Comparison of ENCODE assay signal across 23 mouse cellular contexts in genomic region chr16:5014578-5014977, GRCm38 (mm10). TPM values are rescaled to one million over a fixed set of nuclear protein-coding genes. Genes with fewer than 3 reads are reported as not detected.
DNase-seq lines count a peak whose midpoint lies in the region; ATAC-seq and TF ChIP-seq lines count a peak whose summit lies in the region.
"Had no signal": no experiment of that assay in that cellular context is flagged by ENCODE, and none has a peak within 500 bp of the region (broad histone marks: within the 10 kb centered on the region; RNA-seq: fewer than 3 reads in every experiment).

No protein-coding gene starts in this region.

- TF ChIP-seq CTCF in E14TG2a.4 (conservative IDR thresholded peaks at IDR 0.05; ENCODE audit: low read length): no peak

- 87% methylated on average over 4 of the region's 4 CpGs for WGBS in kidney, embryonic 15.5 days

- H3K27ac ChIP-seq in kidney, embryonic 15.5 days: peak overlapping the region; percentile 10; the same call in 1 of the 2 replicates
- H3K27ac ChIP-seq: embryonic facial prominence, embryonic 12.5 days; macrophage had no signal

- no peak for ATAC-seq in kidney, embryonic 15.5 days (replicated peaks; ENCODE audit: low FRiP score)
- ATAC-seq: activated CD4-positive, CD25-positive, alpha-beta regulatory T cell, adult 4 months had no signal

- no peaks in the 10 kb centered on the region for H3K27me3 ChIP-seq in kidney, embryonic 15.5 days
- peaks cover 6% of the 10 kb centered on the region; the same call in 1 of the 2 replicates for H3K27me3 ChIP-seq in E14TG2a.4 (ENCODE audit: insufficient read depth, low read length)
- H3K27me3 ChIP-seq: embryonic facial prominence, embryonic 12.5 days; hindbrain, embryonic 12.5 days had no signal

- H3K36me3 ChIP-seq in kidney, embryonic 15.5 days: peaks cover 57% of the 10 kb centered on the region
- H3K36me3 ChIP-seq in E14TG2a.4 (ENCODE audit: insufficient read depth, low read length): peaks cover 78% of the 10 kb centered on the region

- no peak overlapping the region for H3K4me2 ChIP-seq in kidney, embryonic 15.5 days
- H3K4me2 ChIP-seq: embryonic facial prominence, embryonic 12.5 days had no signal

- H3K9ac ChIP-seq in kidney, embryonic 15.5 days: no peak overlapping the region
- H3K9ac ChIP-seq: embryonic facial prominence, embryonic 12.5 days; hindbrain, embryonic 12.5 days had no signal

- H3K4me3 ChIP-seq in kidney, embryonic 15.5 days (replicated peaks): no peak overlapping the region
- peak overlapping the region; percentile 13; the same call in 1 of the 2 replicates for H3K4me3 ChIP-seq in E14TG2a.4 (replicated peaks; ENCODE audit: low read length)
- H3K4me3 ChIP-seq: embryonic facial prominence, embryonic 12.5 days; hindbrain, embryonic 12.5 days had no signal

- no peaks in the 10 kb centered on the region for H3K9me3 ChIP-seq in kidney, embryonic 15.5 days (replicated peaks)
- H3K9me3 ChIP-seq in E14TG2a.4 (ENCODE audit: low read length): no peaks in the 10 kb centered on the region
- H3K9me3 ChIP-seq: embryonic facial prominence, embryonic 12.5 days; hindbrain, embryonic 12.5 days had no signal

- DNase-seq in cerebellum, adult 9-10 months: peak; percentile 18
- no peak for DNase-seq in cerebellum, postnatal 36 days
- DNase-seq in kidney, postnatal 10 days: no peak
- peak; percentile 35 for DNase-seq in lung, postnatal 10 days
- no peak for DNase-seq in gastrocnemius, adult 8-10 months (ENCODE audit: low spot score in 2 of 2)
- DNase-seq in adrenal gland, postnatal 25 days: no peak
- DNase-seq: adrenal gland, postnatal 36 days; gastrocnemius, postnatal 25 days; kidney, adult 11 months; kidney, postnatal 36 days; liver; midbrain, embryonic 14.5 days; spleen, adult 18-20 months; thymus, postnatal 14 days had no signal

- peaks cover 20% of the 10 kb centered on the region for H3K4me1 ChIP-seq in kidney, embryonic 15.5 days
- peaks cover 49% of the 10 kb centered on the region for H3K4me1 ChIP-seq in E14TG2a.4 (replicated peaks; ENCODE audit: low read depth, low read length)

RNA-seq across cellular contexts. Expression of gene Rogdi, which starts 1.2 kb away (rescaled TPM):
- 93.5 and 101 TPM in 2 replicates for polyA plus RNA-seq in kidney, embryonic 15.5 days (2015; fragmentation: Nextera tagmentation; extraction: Ambion mirVana)
- 1 to 10 TPM; 4.4 to 7.8 (median 6.0) TPM for total RNA-seq in gastrocnemius, adult 8-10 months (2022)
- total RNA-seq in adrenal gland, postnatal 25 days (2021): 19.9 and 23.8 TPM in 2 replicates

RNA-seq across cellular contexts. Expression of gene Smim22, which starts 7.5 kb away (rescaled TPM):
- polyA plus RNA-seq in kidney, embryonic 15.5 days (2015; fragmentation: Nextera tagmentation; extraction: Ambion mirVana): 11.2 and 13.7 TPM in 2 replicates
- total RNA-seq in gastrocnemius, adult 8-10 months (2022): not detected
- not detected in 2 replicates for total RNA-seq in adrenal gland, postnatal 25 days (2021)
- total RNA-seq: adrenal gland, postnatal 36 days; gastrocnemius, postnatal 25 days; layer of hippocampus, postnatal 10 days had no signal
- polyA plus RNA-seq: activated CD4-positive, CD25-positive, alpha-beta regulatory T cell, adult 4 months; macrophage; midbrain, embryonic 14.5 days had no signal

RNA-seq across cellular contexts. Expression of gene Sept12, which starts 16.9 kb away (rescaled TPM):
- not detected in 2 replicates for polyA plus RNA-seq in kidney, embryonic 15.5 days (2015; fragmentation: Nextera tagmentation; extraction: Ambion mirVana)
- total RNA-seq in gastrocnemius, adult 8-10 months (2022): not detected
- not detected in 2 replicates for total RNA-seq in adrenal gland, postnatal 25 days (2021)
- total RNA-seq: adrenal gland, postnatal 36 days; gastrocnemius, postnatal 25 days; layer of hippocampus, postnatal 10 days had no signal
- polyA plus RNA-seq: activated CD4-positive, CD25-positive, alpha-beta regulatory T cell, adult 4 months; embryonic facial prominence, embryonic 12.5 days; heart, postnatal 0 days; hindbrain, embryonic 12.5 days; macrophage; midbrain, embryonic 14.5 days; stomach, embryonic 16.5 days had no signal

RNA-seq across cellular contexts. Expression of gene Glyr1, which starts 35.1 kb away (rescaled TPM):
- polyA plus RNA-seq in kidney, embryonic 15.5 days (2015; fragmentation: Nextera tagmentation; extraction: Ambion mirVana): 162 and 164 TPM in 2 replicates
- 10 to 100 TPM; 31.2 to 34.1 (median 33.6) TPM for total RNA-seq in gastrocnemius, adult 8-10 months (2022)
- 106 and 107 TPM in 2 replicates for total RNA-seq in adrenal gland, postnatal 25 days (2021)

RNA-seq across cellular contexts. Expression of gene Ubn1, which starts 35.3 kb away (rescaled TPM):
- polyA plus RNA-seq in kidney, embryonic 15.5 days (2015; fragmentation: Nextera tagmentation; extraction: Ambion mirVana): 18.5 and 19.9 TPM in 2 replicates
- total RNA-seq in gastrocnemius, adult 8-10 months (2022): 10 to 100 TPM; 21.9 to 25.6 (median 23.0) TPM
- total RNA-seq in adrenal gland, postnatal 25 days (2021): 43.6 and 46.7 TPM in 2 replicates

Comparison
In these comparisons a context has a peak if more than half of its experiments do, and no peak if none do; other contexts are left out.
1. DNase-seq: peak in cerebellum, adult 9-10 months (single experiment) and lung, postnatal 10 days (single experiment); none in cerebellum, postnatal 36 days (0 of 2), kidney, postnatal 10 days (single experiment), gastrocnemius, adult 8-10 months (0 of 2) and adrenal gland, postnatal 25 days (single experiment).